Mouse (Mus musculus) forebrain, embryonic 11.5 days (tissue): Measurements from ENCODE around the gene Slc37a2. TPM values are rescaled to one million over a fixed set of nuclear protein-coding genes. Genes with fewer than 3 reads are reported as not detected.

Experiments used
- ATAC-seq: fragments of 200-750 bp; cut with Nextera tagmentation; replicated peaks from 2 replicates; pipeline ENCODE4 v1.8.0; 2017; ENCODE audit warnings: moderate TSS enrichment; ENCODE audit not compliant: low FRiP score
- DNase-seq: peaks from one replicate; pipeline ENCODE4 v3.0.0-alpha.2; 2017; ENCODE audit warnings: low spot score
- H3K27ac ChIP-seq: fragments of 300-500 bp; sonication (generic); 2 replicates; pipeline ENCODE4 v1.5.1; 2014; ENCODE audit warnings: low read depth, low read length
- H3K27me3 ChIP-seq: fragments of 300-500 bp; sonication (generic); 2 replicates; pipeline ENCODE4 v1.6.1; 2014; ENCODE audit warnings: mild to moderate bottlenecking, low read length, mixed read lengths; ENCODE audit not compliant: control insufficient read depth, insufficient read depth
- H3K36me3 ChIP-seq: fragments of 300-500 bp; sonication (generic); 2 replicates; pipeline ENCODE4 v1.6.1; 2014; ENCODE audit warnings: mild to moderate bottlenecking, low read length, moderate library complexity, mixed read lengths; ENCODE audit not compliant: control insufficient read depth, insufficient read depth
- H3K4me1 ChIP-seq: fragments of 300-500 bp; sonication (generic); replicated peaks from 2 replicates; pipeline ENCODE4 v1.6.1; 2014; ENCODE audit warnings: low read length, mixed read lengths; ENCODE audit not compliant: control insufficient read depth, insufficient read depth
- H3K4me2 ChIP-seq: fragments of 300-500 bp; sonication (generic); 2 replicates; pipeline ENCODE4 v1.6.1; 2014; ENCODE audit warnings: low read depth, mild to moderate bottlenecking, low read length, moderate library complexity, mixed read lengths; ENCODE audit not compliant: severe bottlenecking
- H3K4me3 ChIP-seq: fragments of 300-500 bp; sonication (generic); 2 replicates; pipeline ENCODE4 v1.5.1; 2014; ENCODE audit warnings: low read depth, low read length
- H3K9ac ChIP-seq: fragments of 300-500 bp; sonication (generic); 2 replicates; pipeline ENCODE4 v1.6.1; 2014; ENCODE audit warnings: low read length
- H3K9me3 ChIP-seq: fragments of 300-500 bp; sonication (generic); 2 replicates; pipeline ENCODE4 v1.6.1; 2016; ENCODE audit warnings: low read length, mixed read lengths; ENCODE audit not compliant: control insufficient read depth
- WGBS: fragments of 180-500 bp; shearing (Covaris S2); extraction: QIAGEN DNeasy Blood & Tissue Kit; methylation state at CpG from one replicate; pipeline ENCODE4 v1.1.7; 2014; 5-methylcytosine and 5-hydroxymethylcytosine counted together
- polyA plus RNA-seq: library from polyadenylated mRNA; unstranded; fragments of >200 nt; fragmentation: Nextera tagmentation; extraction: Ambion mirVana; gene quantifications from 2 replicates; pipeline ENCODE4 v1.2.1, GENCODE M21; 2014

Slc37a2 gene
- polyA plus RNA-seq, 1 experiment from 2014 or later, result 2.2 TPM

- Histone ChIP-seq H3K27me3 (no peaks in the 10 kb centered on the region), H3K4me1 (0 out of 2 replicates have a peak, but pooled peaks cover 4% of the 10 kb centered on the region), H3K27ac (no peak overlapping the region), H3K4me3 (no peak overlapping the region), H3K9me3 (no peaks in the 10 kb centered on the region), H3K9ac (no peak overlapping the region), H3K36me3 (no peaks in the 10 kb centered on the region), H3K4me2 (no peak overlapping the region)
- ATAC-seq (no peak), DNase-seq (no peak)
- 90% methylated on average over 3 of the region's 3 CpGs for WGBS
These were observed 5.6 kb downstream of the Slc37a2 start for GRCm38 (mm10) chr9:37249976-37250375.

GRCm38 (mm10) chr9:37248381-37248906, 7.1 kb downstream of the Slc37a2 start:
- H3K9me3 ChIP-seq, result no peaks in the 10 kb centered on the region
- ATAC-seq (0 out of 2 replicates have a peak, but pooled peaks have one; percentile 18), DNase-seq (no peak)
- H3K27me3 ChIP-seq, result no peaks in the 10 kb centered on the region
- no peak overlapping the region for H3K4me3 ChIP-seq
- 66% methylated on average over 3 of the region's 3 CpGs for WGBS
- no peak overlapping the region for H3K4me2 ChIP-seq
- H3K9ac ChIP-seq, result no peak overlapping the region
- no peaks in the 10 kb centered on the region for H3K4me1 ChIP-seq
- H3K27ac ChIP-seq, result no peak overlapping the region
- H3K36me3 ChIP-seq, result no peaks in the 10 kb centered on the region

GRCm38 (mm10) chr9:37247429-37247828, 8.1 kb downstream of the Slc37a2 start:
- Histone ChIP-seq H3K4me2 (no peak overlapping the region), H3K36me3 (no peaks in the 10 kb centered on the region), H3K9ac (no peak overlapping the region), H3K4me1 (no peaks in the 10 kb centered on the region), H3K27ac (no peak overlapping the region), H3K4me3 (no peak overlapping the region), H3K27me3 (no peaks in the 10 kb centered on the region), H3K9me3 (no peaks in the 10 kb centered on the region)
- no peak for ATAC-seq
- DNase-seq, result no peak

GRCm38 (mm10) chr9:37245810-37246209, 9.7 kb downstream of the Slc37a2 start:
- no peak overlapping the region for H3K4me2 ChIP-seq
- H3K9ac ChIP-seq, result no peak overlapping the region
- H3K4me1 ChIP-seq, result no peaks in the 10 kb centered on the region
- no peaks in the 10 kb centered on the region for H3K9me3 ChIP-seq
- H3K27ac ChIP-seq, result no peak overlapping the region
- H3K27me3 ChIP-seq, result no peaks in the 10 kb centered on the region
- H3K36me3 ChIP-seq, result no peaks in the 10 kb centered on the region
- 80% methylated on average over 1 of the region's 1 CpGs for WGBS
- no peak for DNase-seq
- no peak overlapping the region for H3K4me3 ChIP-seq
- no peak for ATAC-seq

GRCm38 (mm10) chr9:37245404-37245803, 10.1 kb downstream of the Slc37a2 start:
- ATAC-seq, result no peak
- WGBS, result 44% methylated on average over 2 of the region's 2 CpGs
- DNase-seq, result no peak
- Histone ChIP-seq H3K36me3 (no peaks in the 10 kb centered on the region), H3K9ac (no peak overlapping the region), H3K4me2 (no peak overlapping the region), H3K9me3 (no peaks in the 10 kb centered on the region), H3K4me1 (no peaks in the 10 kb centered on the region), H3K27ac (no peak overlapping the region), H3K4me3 (no peak overlapping the region), H3K27me3 (no peaks in the 10 kb centered on the region)

GRCm38 (mm10) chr9:37244600-37244999, 10.9 kb downstream of the Slc37a2 start:
- no peak for DNase-seq
- ATAC-seq, result no peak
- no peaks in the 10 kb centered on the region for H3K4me1 ChIP-seq
- 87% methylated on average over 1 of the region's 1 CpGs for WGBS
- H3K4me2 ChIP-seq, result no peak overlapping the region
- H3K27ac ChIP-seq, result no peak overlapping the region
- no peak overlapping the region for H3K4me3 ChIP-seq
- no peak overlapping the region for H3K9ac ChIP-seq
- H3K36me3 ChIP-seq, result no peaks in the 10 kb centered on the region
- H3K27me3 ChIP-seq, result no peaks in the 10 kb centered on the region
- no peaks in the 10 kb centered on the region for H3K9me3 ChIP-seq

GRCm38 (mm10) chr9:37242764-37243163, 12.8 kb downstream of the Slc37a2 start:
- Histone ChIP-seq H3K4me3 (no peak overlapping the region), H3K27ac (no peak overlapping the region), H3K4me2 (no peak overlapping the region), H3K27me3 (no peaks in the 10 kb centered on the region), H3K9ac (no peak overlapping the region), H3K9me3 (no peaks in the 10 kb centered on the region), H3K36me3 (no peaks in the 10 kb centered on the region), H3K4me1 (no peaks in the 10 kb centered on the region)
- ATAC-seq (no peak), DNase-seq (no peak)
- WGBS, result 93% methylated on average over 3 of the region's 3 CpGs

- DNase-seq, result no peak
- no peak overlapping the region for H3K27ac ChIP-seq
- H3K36me3 ChIP-seq, result no peaks in the 10 kb centered on the region
- no peaks in the 10 kb centered on the region for H3K4me1 ChIP-seq
- no peak overlapping the region for H3K9ac ChIP-seq
- ATAC-seq, result no peak
- H3K4me2 ChIP-seq, result no peak overlapping the region
- no peak overlapping the region for H3K4me3 ChIP-seq
- 79% methylated on average over 4 of the region's 4 CpGs for WGBS
- H3K9me3 ChIP-seq, result no peaks in the 10 kb centered on the region
- H3K27me3 ChIP-seq, result no peaks in the 10 kb centered on the region
These were observed 19.4 kb downstream of the Slc37a2 start for GRCm38 (mm10) chr9:37235951-37236737.
